Mouse (Mus musculus) spleen, embryonic (tissue): ENCODE results near the gene Myb.

Source experiments
- CTCF ChIA-PET: fragments of 350-600 bp; sonication (Branson Sonifier 250); formaldehyde crosslinking; loops from one replicate; lab custom pipeline; 2022; lab: Charles Lee

Myb gene

GRCm38 (mm10) chr10:21135297-21135696 is 25.5 kb downstream of the Myb start:
- CTCF ChIA-PET, result no interaction called here

- CTCF ChIA-PET, result interaction anchor here (0.7 kb wide), 1 partner anchor 138 kb away, joined by 23 read pairs; no protein-coding TSS in a partner anchor
Observed at GRCm38 (mm10) chr10:21130901-21131493, 29.8 kb downstream of the Myb start.

- CTCF ChIA-PET, result no interaction called here
Observed at GRCm38 (mm10) chr10:21128086-21128611, 32.6 kb downstream of the Myb start.

- CTCF ChIA-PET, result no interaction called here
Observed at GRCm38 (mm10) chr10:21118341-21118740, 42.4 kb downstream of the Myb start.

- CTCF ChIA-PET, result interaction anchor here (0.5 to 0.7 kb wide), 2 partner anchors 41 to 1173 kb away, joined by 3 to 5 read pairs; no protein-coding TSS in a partner anchor
Observed at GRCm38 (mm10) chr10:21114459-21114858, 46.3 kb downstream of the Myb start.

- CTCF ChIA-PET, result no interaction called here
Observed at GRCm38 (mm10) chr10:21112689-21113088, 48.1 kb downstream of the Myb start.

GRCm38 (mm10) chr10:21109337-21110056 is 51.3 kb downstream of the Myb start:
- CTCF ChIA-PET, result interaction anchor here (0.6 kb wide), 1 partner anchor 17 kb away, joined by 5 read pairs; no protein-coding TSS in a partner anchor

GRCm38 (mm10) chr10:21108796-21109195 is 52.0 kb downstream of the Myb start:
- CTCF ChIA-PET, result interaction anchor here (0.5 kb wide), 1 partner anchor 14 kb away, joined by 5 read pairs; no protein-coding TSS in a partner anchor

- CTCF ChIA-PET, result interaction anchor here (0.5 kb wide), 1 partner anchor 15 kb away, joined by 5 read pairs; no protein-coding TSS in a partner anchor
Observed at GRCm38 (mm10) chr10:21108182-21108581, 52.6 kb downstream of the Myb start.

GRCm38 (mm10) chr10:21105206-21105605 is 55.6 kb downstream of the Myb start:
- CTCF ChIA-PET, result no interaction called here

GRCm38 (mm10) chr10:21102689-21103088 is 58.1 kb downstream of the Myb start:
- CTCF ChIA-PET, result interaction anchor here (0.7 kb wide), 1 partner anchor 8 kb away, joined by 3 read pairs; no protein-coding TSS in a partner anchor

- CTCF ChIA-PET, result no interaction called here
Observed at GRCm38 (mm10) chr10:21101948-21102347, 58.8 kb downstream of the Myb start.

- CTCF ChIA-PET, result no interaction called here
Observed at GRCm38 (mm10) chr10:21100646-21101249, 60.0 kb downstream of the Myb start.

GRCm38 (mm10) chr10:21099515-21099914 is 61.3 kb downstream of the Myb start:
- CTCF ChIA-PET, result no interaction called here

GRCm38 (mm10) chr10:21095541-21095940 is 65.2 kb downstream of the Myb start:
- CTCF ChIA-PET, result no interaction called here

- CTCF ChIA-PET, result no interaction called here
Observed at GRCm38 (mm10) chr10:21094896-21095295, 65.9 kb downstream of the Myb start.

- CTCF ChIA-PET, result interaction anchor here (0.5 kb wide), 1 partner anchor 16 kb away, joined by 5 read pairs; no protein-coding TSS in a partner anchor
Observed at GRCm38 (mm10) chr10:21093301-21093700, 67.5 kb downstream of the Myb start.

- CTCF ChIA-PET, result interaction anchor here (0.5 kb wide), 1 partner anchor 17 kb away, joined by 5 read pairs; no protein-coding TSS in a partner anchor
Observed at GRCm38 (mm10) chr10:21092501-21093270, 68.1 kb downstream of the Myb start.

GRCm38 (mm10) chr10:21090922-21091700 is 69.7 kb downstream of the Myb start:
- CTCF ChIA-PET, result interaction anchor here (0.7 to 0.8 kb wide), 2 partner anchors 14 to 48 kb away, joined by 3 to 8 read pairs; no protein-coding TSS in a partner anchor

- CTCF ChIA-PET, result no interaction called here
Observed at GRCm38 (mm10) chr10:21089541-21089940, 71.2 kb downstream of the Myb start.
